Mouse (Mus musculus) limb, embryonic 11.5 days (tissue): ENCODE measurements around the gene Plin5. TPM values are rescaled to one million over a fixed set of nuclear protein-coding genes. Genes with fewer than 3 reads are reported as not detected.
"Not testable (repeated sequence)": the region's sequence is repeated elsewhere in the genome, so short reads cannot be mapped to it uniquely, and the experiment has no call there.

Experiments used
- ATAC-seq: fragments of 200-750 bp; cut with Nextera tagmentation; 2 replicates; pipeline ENCODE4 v1.8.0; 2017; ENCODE audit warnings: low read depth; ENCODE audit not compliant: insufficient number of reproducible peaks, low FRiP score, low TSS enrichment
- DNase-seq: peaks from one replicate; pipeline ENCODE4 v3.0.0-alpha.2; 2015; ENCODE audit warnings: low spot score
- H3K27ac ChIP-seq: fragments of 300-500 bp; sonication (generic); replicated peaks from 2 replicates; pipeline ENCODE4 v1.5.1; 2014; ENCODE audit warnings: low read depth, mild to moderate bottlenecking, low read length
- H3K27me3 ChIP-seq: fragments of 300-500 bp; sonication (generic); 2 replicates; pipeline ENCODE4 v1.6.1; 2014; ENCODE audit warnings: mild to moderate bottlenecking, low read length, mixed read lengths; ENCODE audit not compliant: control insufficient read depth, insufficient read depth
- H3K36me3 ChIP-seq: fragments of 300-500 bp; sonication (generic); 2 replicates; pipeline ENCODE4 v1.6.1; 2014; ENCODE audit warnings: mild to moderate bottlenecking, low read length, moderate library complexity, mixed read lengths; ENCODE audit not compliant: control insufficient read depth, insufficient read depth
- H3K4me1 ChIP-seq: fragments of 300-500 bp; sonication (generic); 2 replicates; pipeline ENCODE4 v1.6.1; 2014; ENCODE audit warnings: low read length, mixed read lengths; ENCODE audit not compliant: control insufficient read depth, insufficient read depth
- H3K4me2 ChIP-seq: fragments of 300-500 bp; sonication (generic); 2 replicates; pipeline ENCODE4 v1.6.1; 2014; ENCODE audit warnings: low read depth, mild to moderate bottlenecking, moderate library complexity; ENCODE audit not compliant: severe bottlenecking
- H3K4me3 ChIP-seq: fragments of 300-500 bp; sonication (generic); 2 replicates; pipeline ENCODE4 v1.5.1; 2014; ENCODE audit warnings: low read depth, low read length
- H3K9ac ChIP-seq: fragments of 300-500 bp; sonication (generic); 2 replicates; pipeline ENCODE4 v1.6.1; 2014; ENCODE audit warnings: mild to moderate bottlenecking, low read length
- H3K9me3 ChIP-seq: fragments of 300-500 bp; sonication (generic); 2 replicates; pipeline ENCODE4 v1.6.1; 2016; ENCODE audit warnings: low read length; ENCODE audit not compliant: control insufficient read depth
- WGBS: fragments of 180-500 bp; shearing (Covaris S2); extraction: QIAGEN DNeasy Blood & Tissue Kit; methylation state at CpG from one replicate; pipeline ENCODE4 v1.1.7; 2014; 5-methylcytosine and 5-hydroxymethylcytosine counted together
- polyA plus RNA-seq: library from polyadenylated mRNA; unstranded; fragments of >200 nt; fragmentation: Nextera tagmentation; extraction: Ambion mirVana; gene quantifications from 2 replicates; pipeline ENCODE4 v1.2.1, GENCODE M21; 2014

Gene Plin5
- polyA plus RNA-seq, 1 experiment from 2014 or later, result 0.16 TPM

GRCm38 (mm10) chr17:56066451-56066850, 50.9 kb downstream of the Plin5 start:
- DNase-seq, result no peak
- no peaks in the 10 kb centered on the region for H3K9me3 ChIP-seq
- H3K4me3 ChIP-seq, result no peak overlapping the region
- no peaks in the 10 kb centered on the region for H3K27me3 ChIP-seq
- H3K27ac ChIP-seq, result no peak overlapping the region
- ATAC-seq, result no peak
- no peaks in the 10 kb centered on the region for H3K4me1 ChIP-seq
- no peak overlapping the region for H3K9ac ChIP-seq
- H3K36me3 ChIP-seq, result peaks cover 73% of the 10 kb centered on the region
- H3K4me2 ChIP-seq, result no peak overlapping the region

GRCm38 (mm10) chr17:56065715-56066114, 51.7 kb downstream of the Plin5 start:
- H3K36me3 ChIP-seq, result peaks cover 77% of the 10 kb centered on the region
- H3K27ac ChIP-seq, ATAC-seq, H3K9me3 ChIP-seq, H3K4me2 ChIP-seq, H3K27me3 ChIP-seq, H3K4me3 ChIP-seq, H3K4me1 ChIP-seq, DNase-seq, H3K9ac ChIP-seq: not testable (repeated sequence)
- WGBS, result 90% methylated on average over 6 of the region's 6 CpGs

DNA sequence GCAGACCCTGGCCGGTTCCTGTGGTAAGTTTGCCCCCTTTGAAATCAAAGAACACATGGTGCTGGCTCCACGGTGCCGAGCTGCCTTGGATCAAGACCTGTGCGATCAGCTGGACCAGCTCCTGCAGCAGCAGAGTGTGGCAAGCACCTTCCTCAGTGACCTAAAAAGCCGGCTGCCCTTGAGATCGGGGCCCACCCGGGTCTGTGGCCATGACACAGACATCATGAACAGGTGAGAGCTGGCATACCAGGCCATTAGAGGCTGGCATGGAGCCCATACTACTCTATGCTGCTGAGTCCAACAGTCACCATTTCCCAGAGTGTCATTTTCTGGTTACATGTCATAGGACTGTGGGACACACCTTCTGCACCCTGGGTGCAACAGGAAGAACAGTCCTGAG, 55.3 kb downstream of the Plin5 start:
- ATAC-seq (no peak), DNase-seq (no peak)
- no peaks in the 10 kb centered on the region for H3K4me1 ChIP-seq

More for the DNA sequence above, 55.3 kb downstream of the Plin5 start:
- Histone ChIP-seq H3K27me3 (no peaks in the 10 kb centered on the region), H3K36me3 (peaks cover 74% of the 10 kb centered on the region), H3K9ac (no peak overlapping the region), H3K4me2 (no peak overlapping the region), H3K27ac (no peak overlapping the region), H3K9me3 (no peaks in the 10 kb centered on the region), H3K4me3 (no peak overlapping the region)
- WGBS, result 94% methylated on average over 7 of the region's 7 CpGs

Other genes with a start within 250 kb of the Plin5 start
- 10.3 TPM in 2 replicates for gene Zfp119a, start 238.7 kb downstream of the Plin5 start, polyA plus RNA-seq
- 16.6 and 17.8 TPM in 2 replicates for gene Zfp959, start 225.5 kb downstream of the Plin5 start, polyA plus RNA-seq
- gene Zfp119b, start 168.1 kb downstream of the Plin5 start, polyA plus RNA-seq, result 6.6 and 7.1 TPM in 2 replicates
- 0.79 and 1.1 TPM in 2 replicates for gene Ebi3, start 165.0 kb downstream of the Plin5 start, polyA plus RNA-seq
- 20.7 and 22.3 TPM in 2 replicates for gene Yju2, start 158.5 kb downstream of the Plin5 start, polyA plus RNA-seq
- gene Shd, start 147.1 kb downstream of the Plin5 start, polyA plus RNA-seq, result 42.2 and 44.8 TPM in 2 replicates
- gene Fsd1, start 131.1 kb downstream of the Plin5 start, polyA plus RNA-seq, result 34.9 and 39.8 TPM in 2 replicates
- gene Stap2, start 112.0 kb downstream of the Plin5 start, polyA plus RNA-seq, result 6.5 and 8.7 TPM in 2 replicates
- gene Mpnd, start 111.9 kb downstream of the Plin5 start, polyA plus RNA-seq, result 137 and 142 TPM in 2 replicates
- 151 and 154 TPM in 2 replicates for gene Sh3gl1, start 81.0 kb downstream of the Plin5 start, polyA plus RNA-seq
- gene Chaf1a, start 77.2 kb downstream of the Plin5 start, polyA plus RNA-seq, result 32.7 and 37.4 TPM in 2 replicates
- gene Ubxn6, start 42.6 kb downstream of the Plin5 start, polyA plus RNA-seq, result 38.5 and 39.1 TPM in 2 replicates
- 144 and 151 TPM in 2 replicates for gene Hdgfl2, start 38.0 kb downstream of the Plin5 start, polyA plus RNA-seq
- gene Plin4, start 7.8 kb downstream of the Plin5 start, polyA plus RNA-seq, result 0.09 TPM in 1 of 2 replicates, not detected in the other
- 0.28 TPM in 1 of 2 replicates, not detected in the other for gene Lrg1, start 4.4 kb upstream of the Plin5 start, polyA plus RNA-seq
- 0.60 and 0.88 TPM in 2 replicates for gene Sema6b, start 22.7 kb upstream of the Plin5 start, polyA plus RNA-seq
- gene Tnfaip8l1, start 44.9 kb upstream of the Plin5 start, polyA plus RNA-seq, result 8.2 and 9.2 TPM in 2 replicates
- gene Mydgf, start 66.3 kb upstream of the Plin5 start, polyA plus RNA-seq, result 65.6 and 65.9 TPM in 2 replicates
- gene Dpp9, start 101.3 kb upstream of the Plin5 start, polyA plus RNA-seq, result 34.3 and 37.0 TPM in 2 replicates
- gene Fem1a, start 139.2 kb upstream of the Plin5 start, polyA plus RNA-seq, result 12.5 and 12.8 TPM in 2 replicates
- gene Ticam1, start 159.2 kb upstream of the Plin5 start, polyA plus RNA-seq, result 3.2 and 3.8 TPM in 2 replicates
- gene Plin3, start 175.3 kb upstream of the Plin5 start, polyA plus RNA-seq, result 58.7 and 66.0 TPM in 2 replicates
- not detected in 2 replicates for gene Arrdc5, start 182.7 kb upstream of the Plin5 start, polyA plus RNA-seq
- gene Uhrf1, start 185.7 kb upstream of the Plin5 start, polyA plus RNA-seq, result 153 and 167 TPM in 2 replicates
- gene Kdm4b, start 208.5 kb upstream of the Plin5 start, polyA plus RNA-seq, result 33.2 and 34.4 TPM in 2 replicates